Mouse (Mus musculus) limb, embryonic 14.5 days (tissue): ENCODE measurements around the gene Cenpk. TPM values are rescaled to one million over a fixed set of nuclear protein-coding genes. Genes with fewer than 3 reads are reported as not detected.
A peak's percentile ranks its signal among the peaks of the same experiment; 100 is the strongest.

Source experiments
- ATAC-seq: fragments of 200-750 bp; cut with Nextera tagmentation; 2 replicates; pipeline ENCODE4 v1.8.0; 2017; ENCODE audit warnings: low read depth, moderate number of reproducible peaks, moderate TSS enrichment; ENCODE audit not compliant: low FRiP score
- DNase-seq: peaks from one replicate; pipeline ENCODE4 v3.0.0-alpha.2; 2015; ENCODE audit warnings: low spot score
- H3K27ac ChIP-seq: fragments of 300-500 bp; sonication (generic); replicated peaks from 2 replicates; pipeline ENCODE4 v1.5.1; 2014; ENCODE audit warnings: low read depth, mild to moderate bottlenecking, low read length, moderate library complexity, mixed read lengths
- H3K27me3 ChIP-seq: fragments of 300-500 bp; sonication (generic); 2 replicates; pipeline ENCODE4 v1.6.1; 2014; ENCODE audit warnings: low read length, mixed read lengths; ENCODE audit not compliant: control insufficient read depth, insufficient read depth
- H3K36me3 ChIP-seq: fragments of 300-500 bp; sonication (generic); 2 replicates; pipeline ENCODE4 v1.6.1; 2014; ENCODE audit warnings: mild to moderate bottlenecking, low read length, moderate library complexity, mixed read lengths; ENCODE audit not compliant: control insufficient read depth, insufficient read depth
- H3K4me1 ChIP-seq: fragments of 300-500 bp; sonication (generic); 2 replicates; pipeline ENCODE4 v1.6.1; 2014; ENCODE audit warnings: antibody characterized with exemption, low read length, mixed read lengths; ENCODE audit not compliant: control insufficient read depth, insufficient read depth
- H3K4me2 ChIP-seq: fragments of 300-500 bp; sonication (generic); replicated peaks from 2 replicates; pipeline ENCODE4 v1.6.1; 2014; ENCODE audit warnings: low read depth, mild to moderate bottlenecking, low read length, moderate library complexity; ENCODE audit not compliant: severe bottlenecking
- H3K4me3 ChIP-seq: fragments of 300-500 bp; sonication (generic); replicated peaks from 2 replicates; pipeline ENCODE4 v1.5.1; 2014; ENCODE audit warnings: low read length
- H3K9ac ChIP-seq: fragments of 300-500 bp; sonication (generic); 2 replicates; pipeline ENCODE4 v1.6.1; 2014; ENCODE audit warnings: mild to moderate bottlenecking, low read depth, low read length, moderate library complexity; ENCODE audit not compliant: severe bottlenecking
- H3K9me3 ChIP-seq: fragments of 300-500 bp; sonication (generic); 2 replicates; pipeline ENCODE4 v1.6.1; 2016; ENCODE audit warnings: low read length; ENCODE audit not compliant: control insufficient read depth
- POLR2A ChIP-seq: fragments of 200-500 bp; IDR thresholded peaks from 2 replicates; pipeline ENCODE4 v1.8.0; 2012; ENCODE audit warnings: inconsistent platforms, mild to moderate bottlenecking, moderate library complexity, borderline replicate concordance; ENCODE audit not compliant: insufficient read depth, insufficient read length; ENCODE audit errors: extremely low read depth
- WGBS: fragments of 180-500 bp; shearing (Covaris S2); extraction: QIAGEN DNeasy Blood & Tissue Kit; methylation state at CpG from one replicate; pipeline ENCODE4 v1.1.7; 2014; 5-methylcytosine and 5-hydroxymethylcytosine counted together
- polyA plus RNA-seq, 2 experiments: library from polyadenylated mRNA; depleted of rRNA in 1 of 2; stranded (reverse) in 1 of 2; unstranded in 1 of 2; fragments of >200 nt; fragmentation: Nextera tagmentation in 1 of 2; extraction: Ambion mirVana in 1 of 2; gene quantifications; 2 replicates each; pipeline versions ENCODE4 v1.2.1 to v1.2.3; 2012 to 2014

Cenpk gene
- polyA plus RNA-seq, 2 experiments = 23.4 to 56.5 TPM

- Histone ChIP-seq H3K9me3 (no peaks in the 10 kb centered on the region), H3K9ac (peak overlapping the region; percentile 54), H3K4me3 (peak overlapping the region; percentile 49), H3K4me1 (no peaks in the 10 kb centered on the region), H3K36me3 (no peaks in the 10 kb centered on the region), H3K4me2 (peak overlapping the region; percentile 71), H3K27ac (peak overlapping the region; percentile 87), H3K27me3 (no peaks in the 10 kb centered on the region)
- WGBS = under 1% methylated on average over 10 of the region's 10 CpGs
- DNase-seq (peak; percentile 21), ATAC-seq (no peak)
- no peak for TF ChIP-seq POLR2A
Observed at GRCm38 (mm10) chr13:104285737-104286311, 57.4 kb downstream of the Cenpk start.

GRCm38 (mm10) chr13:104286336-104286735 lies 57.9 kb downstream of the Cenpk start:
- peak overlapping the region; percentile 87 for H3K27ac ChIP-seq

GRCm38 (mm10) chr13:104286897-104287309 lies 58.5 kb downstream of the Cenpk start:
- no peaks in the 10 kb centered on the region for H3K9me3 ChIP-seq
- peak overlapping the region; percentile 71 for H3K4me2 ChIP-seq
- WGBS = 0% methylated on average over 10 of the region's 10 CpGs
- H3K27me3 ChIP-seq = no peaks in the 10 kb centered on the region
- TF ChIP-seq POLR2A = no peak
- H3K27ac ChIP-seq = peak overlapping the region; percentile 87
- H3K36me3 ChIP-seq = no peaks in the 10 kb centered on the region
- DNase-seq = peak; percentile 98
- H3K4me3 ChIP-seq = peak overlapping the region; percentile 49
- H3K9ac ChIP-seq = peak overlapping the region; percentile 48
- no peaks in the 10 kb centered on the region for H3K4me1 ChIP-seq
- peak; percentile 94 for ATAC-seq

More at GRCm38 (mm10) chr13:104286336-104286735, 57.9 kb downstream of the Cenpk start:
- no peaks in the 10 kb centered on the region for H3K4me1 ChIP-seq
- peak; percentile 64 for DNase-seq
- whole genome bisulfite sequencing = 2% methylated on average over 4 of the region's 4 CpGs
- no peak for TF ChIP-seq POLR2A
- no peak for ATAC-seq
- H3K27me3 ChIP-seq = no peaks in the 10 kb centered on the region
- H3K9me3 ChIP-seq = no peaks in the 10 kb centered on the region
- H3K4me3 ChIP-seq = peak overlapping the region; percentile 49
- peak overlapping the region; percentile 54 for H3K9ac ChIP-seq
- H3K4me2 ChIP-seq = peak overlapping the region; percentile 71
- H3K36me3 ChIP-seq = no peaks in the 10 kb centered on the region

DNA sequence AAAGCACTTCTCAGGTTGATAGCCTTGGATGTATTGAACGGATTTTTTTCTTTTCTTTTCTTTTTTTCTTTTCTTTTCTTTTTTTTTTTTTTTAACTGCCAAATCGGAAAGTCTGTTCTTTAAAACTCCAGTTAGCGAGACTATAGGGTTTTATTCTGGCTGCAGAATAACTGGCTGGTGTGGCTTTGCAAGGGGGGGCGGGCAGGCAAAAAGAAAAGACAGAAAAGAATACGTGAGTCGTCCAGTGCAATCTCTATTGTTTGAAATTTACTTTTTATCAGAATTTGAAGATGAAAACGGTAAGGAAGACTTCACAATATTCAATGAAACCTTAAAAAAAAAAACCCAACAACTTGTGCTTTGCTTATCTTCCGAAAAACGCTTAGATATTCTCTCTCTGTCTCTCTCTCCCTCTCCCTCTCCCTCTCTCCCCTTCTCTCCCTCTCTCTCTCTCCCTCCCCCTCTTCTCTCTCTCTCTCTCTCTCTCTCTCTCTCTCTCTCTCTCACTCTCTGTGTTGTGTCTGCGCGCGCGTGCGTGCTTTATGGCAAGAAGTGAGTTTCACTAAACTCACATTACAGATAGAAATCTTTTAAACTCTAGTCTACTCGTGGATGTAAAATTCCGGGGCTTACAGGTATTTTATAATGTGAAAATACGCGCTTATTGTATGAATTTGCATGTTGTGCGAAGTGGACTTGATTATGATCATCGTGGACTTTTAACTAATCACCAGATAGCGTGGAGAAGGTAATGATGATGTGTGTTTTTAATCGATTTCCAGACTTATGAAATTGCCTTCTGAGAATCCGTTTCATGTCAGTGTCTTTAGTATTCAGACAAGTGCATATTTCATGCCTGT lies 59.2 kb downstream of the Cenpk start, which contains the start of gene Adamts6:
Gene Adamts6 (plus strand): TSS at position 470 of the 860 bp plus-strand sequence.
- Histone ChIP-seq H3K4me3 (peak within 1 kb of the TSS; percentile 49), H3K27me3 (no peaks in the 10 kb centered on the region), H3K36me3 (no peaks in the 10 kb centered on the region), H3K9me3 (no peaks in the 10 kb centered on the region), H3K27ac (peak within 1 kb of the TSS; percentile 87), H3K4me2 (peak within 1 kb of the TSS; percentile 71), H3K4me1 (no peaks in the 10 kb centered on the region), H3K9ac (peak within 1 kb of the TSS; percentile 48)
- TF ChIP-seq POLR2A = no peak
- WGBS = under 1% methylated on average over 23 of the region's 23 CpGs
- DNase-seq (peak; percentile 18), ATAC-seq (no peak)

DNA sequence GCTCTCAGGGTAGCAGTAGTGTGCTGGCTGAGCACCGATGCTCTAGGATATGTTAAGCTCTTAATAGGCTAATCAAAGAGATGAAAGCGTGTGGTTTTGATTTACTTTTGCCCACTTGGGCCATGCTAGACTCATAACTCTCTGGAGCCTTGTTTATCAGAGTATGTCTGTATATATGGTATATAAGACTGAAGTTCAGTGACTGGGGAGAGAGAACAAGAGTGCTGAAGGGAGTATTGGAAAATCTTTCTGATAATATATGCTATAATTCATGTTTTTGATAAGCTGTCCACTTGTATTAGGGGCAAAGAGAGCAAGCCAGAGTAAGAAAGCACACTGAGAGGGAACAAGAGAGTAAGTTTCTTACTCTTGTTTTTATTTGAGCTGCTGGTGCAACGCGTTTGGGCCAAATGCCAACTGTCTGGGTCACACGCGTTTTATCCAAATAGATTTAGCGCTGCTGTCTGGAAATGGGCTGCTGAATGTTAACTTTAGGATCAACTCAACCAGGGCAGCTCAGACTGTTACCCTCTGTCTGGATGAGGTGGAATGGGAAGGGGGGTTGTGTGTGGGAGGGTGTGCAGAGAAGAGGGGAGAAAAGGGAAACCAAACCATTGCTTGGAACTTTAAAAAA lies 59.9 kb downstream of the Cenpk start:
- H3K9me3 ChIP-seq = no peaks in the 10 kb centered on the region
- DNase-seq = peak; percentile 79
- H3K36me3 ChIP-seq = no peaks in the 10 kb centered on the region
- peak overlapping the region; percentile 71 for H3K4me2 ChIP-seq
- peak overlapping the region; percentile 49 for H3K4me3 ChIP-seq
- no peak for ATAC-seq
- H3K4me1 ChIP-seq = no peaks in the 10 kb centered on the region
- no peak for TF ChIP-seq POLR2A
- peak overlapping the region; percentile 87 for H3K27ac ChIP-seq
- WGBS = under 1% methylated on average over 7 of the region's 7 CpGs
- H3K27me3 ChIP-seq = no peaks in the 10 kb centered on the region
- peak overlapping the region; percentile 48 for H3K9ac ChIP-seq
